Mouse (Mus musculus) neural tube, embryonic 12.5 days (tissue): ENCODE results near the gene Havcr1. TPM values are rescaled to one million over a fixed set of nuclear protein-coding genes. Genes with fewer than 3 reads are reported as not detected.
"Not testable (repeated sequence)": the region's sequence is repeated elsewhere in the genome, so short reads cannot be mapped to it uniquely, and the experiment has no call there.

ENCODE experiments used
- ATAC-seq: fragments of 200-750 bp; cut with Nextera tagmentation; 2 replicates; pipeline ENCODE4 v1.8.0; 2017; ENCODE audit warnings: low read depth, mild to moderate bottlenecking, moderate TSS enrichment, moderate library complexity; ENCODE audit not compliant: low FRiP score
- H3K27ac ChIP-seq: fragments of 300-500 bp; sonication (generic); 2 replicates; pipeline ENCODE4 v1.5.1; 2016
- H3K27me3 ChIP-seq: fragments of 300-500 bp; sonication (generic); replicated peaks from 2 replicates; pipeline ENCODE4 v1.6.1; 2016; ENCODE audit warnings: mild to moderate bottlenecking
- H3K36me3 ChIP-seq: fragments of 300-500 bp; sonication (generic); 2 replicates; pipeline ENCODE4 v1.6.1; 2016; ENCODE audit warnings: mild to moderate bottlenecking
- H3K4me1 ChIP-seq: fragments of 300-500 bp; sonication (generic); 2 replicates; pipeline ENCODE4 v1.6.1; 2016
- H3K4me2 ChIP-seq: fragments of 300-500 bp; sonication (generic); replicated peaks from 2 replicates; pipeline ENCODE4 v1.6.1; 2016; ENCODE audit warnings: mild to moderate bottlenecking
- H3K4me3 ChIP-seq: fragments of 300-500 bp; sonication (generic); 2 replicates; pipeline ENCODE4 v1.5.1; 2016
- H3K9ac ChIP-seq: fragments of 300-500 bp; sonication (generic); 2 replicates; pipeline ENCODE4 v1.6.1; 2016; ENCODE audit warnings: mild to moderate bottlenecking
- H3K9me3 ChIP-seq: fragments of 300-500 bp; sonication (generic); 2 replicates; pipeline ENCODE4 v1.6.1; 2016; ENCODE audit warnings: mild to moderate bottlenecking
- WGBS: fragments of 180-500 bp; shearing (Covaris S2); methylation state at CpG from one replicate; pipeline ENCODE4 v1.1.7; 2016; 5-methylcytosine and 5-hydroxymethylcytosine counted together
- polyA plus RNA-seq: library from polyadenylated mRNA; unstranded; fragments of >200 nt; fragmentation: Nextera tagmentation; extraction: Ambion mirVana; gene quantifications from 2 replicates; pipeline ENCODE4 v1.2.1, GENCODE M21; 2016

Havcr1 gene
- polyA plus RNA-seq: not detected in 2 replicates

DNA sequence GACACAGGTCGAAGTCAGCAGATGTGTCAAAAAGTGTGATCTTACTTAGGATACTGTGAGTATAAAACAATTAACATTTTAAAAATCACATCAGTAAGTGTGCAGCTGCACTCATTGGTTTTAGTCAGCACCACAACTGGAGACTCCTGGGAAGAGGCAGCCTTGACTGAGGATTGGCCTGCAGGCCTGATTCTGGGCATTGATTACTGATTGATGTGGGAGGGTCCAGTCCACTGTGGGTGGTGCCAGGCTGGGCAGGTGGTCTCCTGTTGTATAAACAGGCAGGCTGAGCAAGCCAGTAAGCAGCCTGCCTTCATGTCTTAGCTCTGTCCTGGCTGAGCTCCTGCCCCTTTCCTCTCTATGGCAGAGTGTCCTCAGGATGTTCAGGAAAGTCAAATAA is at the start of gene Havcr1:
TSS of gene Havcr1 (plus strand) at position 5 of the 400 bp plus-strand sequence.
- not testable (repeated sequence) for H3K9ac ChIP-seq, H3K4me2 ChIP-seq, ATAC-seq, H3K27me3 ChIP-seq, H3K27ac ChIP-seq, H3K9me3 ChIP-seq, H3K4me1 ChIP-seq, H3K4me3 ChIP-seq, H3K36me3 ChIP-seq
- WGBS: 100% methylated on average over 1 of the region's 1 CpGs

GRCm38 (mm10) chr11:46690136-46690535 is 44.7 kb upstream of the Havcr1 start:
- no peaks in the 10 kb centered on the region for H3K36me3 ChIP-seq
- H3K27me3 ChIP-seq: no peaks in the 10 kb centered on the region
- no peak overlapping the region for H3K4me2 ChIP-seq
- 88% methylated on average over 2 of the region's 2 CpGs for WGBS
- H3K4me3 ChIP-seq: no peak overlapping the region
- H3K9ac ChIP-seq: no peak overlapping the region
- H3K27ac ChIP-seq: no peak overlapping the region
- H3K4me1 ChIP-seq: no peaks in the 10 kb centered on the region
- no peak for ATAC-seq
- no peaks in the 10 kb centered on the region for H3K9me3 ChIP-seq

- H3K9me3 ChIP-seq, H3K4me3 ChIP-seq, ATAC-seq, H3K27me3 ChIP-seq, H3K4me1 ChIP-seq, H3K27ac ChIP-seq, H3K9ac ChIP-seq, H3K36me3 ChIP-seq, H3K4me2 ChIP-seq: not testable (repeated sequence)
- whole genome bisulfite sequencing: 81% methylated on average over 2 of the region's 2 CpGs
Measured at GRCm38 (mm10) chr11:46695849-46696248, 39.0 kb upstream of the Havcr1 start.

GRCm38 (mm10) chr11:46697433-46698277 is 37.2 kb upstream of the Havcr1 start:
- Histone ChIP-seq H3K4me2 (no peak overlapping the region), H3K4me1 (no peaks in the 10 kb centered on the region), H3K4me3 (no peak overlapping the region), H3K9ac (no peak overlapping the region), H3K9me3 (no peaks in the 10 kb centered on the region), H3K36me3 (no peaks in the 10 kb centered on the region), H3K27ac (no peak overlapping the region), H3K27me3 (no peaks in the 10 kb centered on the region)
- 78% methylated on average over 5 of the region's 5 CpGs for WGBS
- ATAC-seq: no peak

GRCm38 (mm10) chr11:46698278-46698655 is 36.6 kb upstream of the Havcr1 start:
- Histone ChIP-seq H3K4me1 (no peaks in the 10 kb centered on the region), H3K27ac (no peak overlapping the region), H3K9me3 (no peaks in the 10 kb centered on the region), H3K9ac (no peak overlapping the region), H3K27me3 (no peaks in the 10 kb centered on the region), H3K4me2 (no peak overlapping the region), H3K4me3 (no peak overlapping the region), H3K36me3 (no peaks in the 10 kb centered on the region)
- ATAC-seq: no peak
- WGBS: 93% methylated on average over 6 of the region's 6 CpGs

- no peak overlapping the region for H3K4me2 ChIP-seq
- H3K27me3 ChIP-seq: no peaks in the 10 kb centered on the region
- ATAC-seq: no peak
- no peak overlapping the region for H3K4me3 ChIP-seq
- no peaks in the 10 kb centered on the region for H3K9me3 ChIP-seq
- H3K27ac ChIP-seq: no peak overlapping the region
- no peaks in the 10 kb centered on the region for H3K4me1 ChIP-seq
- no peaks in the 10 kb centered on the region for H3K36me3 ChIP-seq
- no peak overlapping the region for H3K9ac ChIP-seq
- 88% methylated on average over 5 of the region's 5 CpGs for WGBS
Measured at GRCm38 (mm10) chr11:46698830-46699229, 36.0 kb upstream of the Havcr1 start.

DNA sequence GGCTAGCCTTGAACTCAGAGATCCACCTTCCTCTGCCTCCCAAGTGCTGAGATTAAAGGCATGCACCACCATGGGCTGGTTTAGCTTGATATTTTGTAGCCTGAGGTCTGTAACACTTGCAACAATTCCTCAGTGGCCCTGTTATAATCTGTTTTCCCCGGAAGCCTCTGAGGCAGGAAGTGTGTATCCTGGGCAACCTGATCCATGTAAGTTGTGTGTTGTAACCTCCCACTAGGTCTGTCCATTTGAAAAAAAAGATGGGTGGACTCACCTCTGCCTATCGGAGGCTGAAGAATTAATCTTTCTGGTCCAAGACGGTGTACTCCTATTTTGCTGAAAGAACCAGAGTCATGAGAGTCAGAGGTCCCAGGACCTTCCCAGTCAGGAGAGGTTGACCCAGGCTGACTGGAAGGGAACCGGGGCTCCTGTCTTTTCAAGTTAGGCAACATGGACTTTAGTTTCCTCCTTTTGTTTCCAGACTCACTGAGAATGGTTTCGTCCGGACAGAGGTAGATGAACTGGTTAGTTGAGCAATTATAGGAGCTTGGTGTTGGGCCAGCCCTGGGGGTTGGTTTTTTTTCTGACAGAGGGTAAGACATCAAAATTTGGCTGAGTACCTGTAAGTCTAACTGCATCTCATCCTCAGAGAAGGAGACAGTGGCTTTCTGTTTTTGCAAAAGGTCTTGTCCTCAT is 28.1 kb upstream of the Havcr1 start, which contains the start of gene Timd2:
TSS of gene Timd2 (minus strand) at position 398 of the 693 bp plus-strand sequence.
- 84% methylated on average over 6 of the region's 6 CpGs for WGBS
- ATAC-seq: no peak
- H3K9ac ChIP-seq: no peak within 1 kb of the TSS
- H3K4me1 ChIP-seq: no peaks in the 10 kb centered on the region
- H3K9me3 ChIP-seq: no peaks in the 10 kb centered on the region
- H3K4me3 ChIP-seq: no peak within 1 kb of the TSS
- H3K27me3 ChIP-seq: no peaks in the 10 kb centered on the region
- H3K4me2 ChIP-seq: no peak within 1 kb of the TSS
- H3K27ac ChIP-seq: no peak within 1 kb of the TSS
- H3K36me3 ChIP-seq: no peaks in the 10 kb centered on the region

DNA sequence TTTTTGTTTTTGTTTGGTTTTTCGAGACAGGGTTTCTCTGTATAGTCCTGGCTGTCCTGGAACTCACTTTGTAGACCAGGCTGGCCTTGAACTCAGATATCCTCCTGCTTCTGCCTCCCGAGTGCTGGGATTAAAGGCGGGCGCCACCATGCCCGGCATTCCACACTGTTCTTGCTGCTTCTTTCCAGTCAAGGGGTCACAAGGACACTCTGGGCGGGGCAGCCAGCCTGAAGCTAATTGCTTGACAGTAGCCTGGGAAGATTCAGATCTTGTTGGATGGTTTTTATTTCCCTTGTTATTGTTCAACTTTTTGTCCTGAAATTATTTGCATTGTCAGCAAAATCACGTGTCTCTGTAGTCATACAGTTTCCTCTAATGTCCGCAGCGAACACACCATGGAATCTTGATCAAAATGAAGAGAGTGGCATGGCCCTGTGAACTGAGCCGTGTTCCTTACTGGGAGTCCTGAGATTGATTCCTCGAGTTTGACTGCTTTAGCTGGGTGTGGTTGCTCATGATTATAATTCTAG is 3.3 kb upstream of the Havcr1 start:
- ATAC-seq: no peak
- H3K4me2 ChIP-seq: no peak overlapping the region
- H3K4me3 ChIP-seq: no peak overlapping the region
- no peaks in the 10 kb centered on the region for H3K36me3 ChIP-seq
- no peak overlapping the region for H3K27ac ChIP-seq
- H3K27me3 ChIP-seq: no peaks in the 10 kb centered on the region
- no peaks in the 10 kb centered on the region for H3K9me3 ChIP-seq
- no peak overlapping the region for H3K9ac ChIP-seq
- WGBS: 89% methylated on average over 11 of the region's 11 CpGs
- no peaks in the 10 kb centered on the region for H3K4me1 ChIP-seq

DNA sequence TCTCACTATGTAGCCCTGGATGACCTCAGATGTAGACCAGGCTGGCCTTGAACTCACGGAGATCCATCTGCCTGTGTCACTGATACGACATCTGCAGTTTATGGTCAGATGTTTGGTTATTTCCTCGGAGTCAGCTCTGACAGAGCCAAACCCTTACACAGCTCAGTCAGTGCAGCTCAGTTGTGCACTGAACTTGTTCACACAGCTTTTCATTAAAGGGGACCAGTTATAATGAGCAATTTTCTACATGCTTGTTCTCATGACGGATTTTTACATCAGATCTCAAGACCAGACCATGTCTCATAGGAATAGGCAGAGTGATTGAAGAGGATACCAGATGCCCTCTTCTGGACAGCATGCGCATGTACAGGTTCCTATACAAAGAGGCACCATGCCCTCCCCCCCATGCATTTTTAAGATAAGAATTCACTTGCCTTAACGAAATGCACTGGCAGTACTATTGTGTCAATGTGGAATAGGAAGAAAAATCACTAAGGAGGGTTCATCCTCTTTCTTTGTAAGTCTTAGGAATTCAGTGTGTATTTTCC is 1.6 kb upstream of the Havcr1 start:
- Histone ChIP-seq H3K36me3 (no peaks in the 10 kb centered on the region), H3K4me1 (no peaks in the 10 kb centered on the region), H3K4me2 (no peak overlapping the region), H3K27ac (no peak overlapping the region), H3K27me3 (no peaks in the 10 kb centered on the region), H3K4me3 (no peak overlapping the region), H3K9me3 (no peaks in the 10 kb centered on the region), H3K9ac (no peak overlapping the region)
- 67% methylated on average over 6 of the region's 6 CpGs for WGBS
- ATAC-seq: no peak

- WGBS: 70% methylated on average over 1 of the region's 1 CpGs
- Histone ChIP-seq H3K9ac (no peak overlapping the region), H3K4me2 (no peak overlapping the region), H3K27ac (no peak overlapping the region), H3K9me3 (no peaks in the 10 kb centered on the region), H3K4me1 (no peaks in the 10 kb centered on the region), H3K27me3 (no peaks in the 10 kb centered on the region), H3K4me3 (no peak overlapping the region), H3K36me3 (no peaks in the 10 kb centered on the region)
- no peak for ATAC-seq
Measured at GRCm38 (mm10) chr11:46734617-46735016, 263 bp upstream of the Havcr1 start.

DNA sequence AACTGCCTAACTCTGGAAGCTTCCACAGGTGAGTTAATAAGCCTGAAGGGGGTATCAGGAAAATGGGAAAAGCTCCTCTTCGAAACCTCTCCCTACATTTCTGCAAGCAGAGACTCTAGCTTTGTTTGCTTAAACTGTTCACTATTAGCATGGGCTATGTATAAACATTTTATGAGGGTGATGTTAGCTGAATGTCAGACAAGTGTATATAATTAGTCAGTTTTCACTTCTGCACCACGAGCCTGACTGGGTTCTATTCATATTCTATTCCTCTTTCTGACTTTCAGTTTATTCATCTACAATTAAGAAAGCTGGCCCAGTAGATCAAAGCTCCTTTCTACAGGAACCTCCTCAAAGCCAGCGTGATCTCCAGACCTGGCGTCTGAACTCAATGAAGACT is 4.6 kb downstream of the Havcr1 start:
- no peaks in the 10 kb centered on the region for H3K9me3 ChIP-seq

GRCm38 (mm10) chr11:46740886-46741285 is 6.0 kb downstream of the Havcr1 start:
- Histone ChIP-seq H3K4me3 (no peak overlapping the region), H3K4me2 (no peak overlapping the region), H3K9ac (no peak overlapping the region), H3K4me1 (no peaks in the 10 kb centered on the region), H3K9me3 (no peaks in the 10 kb centered on the region), H3K27me3 (no peaks in the 10 kb centered on the region), H3K36me3 (no peaks in the 10 kb centered on the region), H3K27ac (no peak overlapping the region)
- WGBS: 89% methylated on average over 4 of the region's 4 CpGs
- ATAC-seq: no peak

More for the DNA sequence above, 4.6 kb downstream of the Havcr1 start:
- no peak overlapping the region for H3K4me3 ChIP-seq
- H3K4me2 ChIP-seq: no peak overlapping the region
- 93% methylated on average over 4 of the region's 4 CpGs for WGBS
- no peaks in the 10 kb centered on the region for H3K27me3 ChIP-seq
- no peaks in the 10 kb centered on the region for H3K4me1 ChIP-seq
- no peak overlapping the region for H3K27ac ChIP-seq
- no peak overlapping the region for H3K9ac ChIP-seq
- H3K36me3 ChIP-seq: no peaks in the 10 kb centered on the region
- no peak for ATAC-seq
